Mouse (Mus musculus) Muller cell, postnatal 12 days (primary cell): ENCODE measurements around the gene Kifc5b.
"Not testable (repeated sequence)": the region's sequence is repeated elsewhere in the genome, so short reads cannot be mapped to it uniquely, and the experiment has no call there.

Source experiments
- DNase-seq: peaks from one replicate; pipeline ENCODE4 v3.0.0-alpha.2; 2015; ENCODE audit errors: inconsistent ontology term

The Kifc5b gene

DNA sequence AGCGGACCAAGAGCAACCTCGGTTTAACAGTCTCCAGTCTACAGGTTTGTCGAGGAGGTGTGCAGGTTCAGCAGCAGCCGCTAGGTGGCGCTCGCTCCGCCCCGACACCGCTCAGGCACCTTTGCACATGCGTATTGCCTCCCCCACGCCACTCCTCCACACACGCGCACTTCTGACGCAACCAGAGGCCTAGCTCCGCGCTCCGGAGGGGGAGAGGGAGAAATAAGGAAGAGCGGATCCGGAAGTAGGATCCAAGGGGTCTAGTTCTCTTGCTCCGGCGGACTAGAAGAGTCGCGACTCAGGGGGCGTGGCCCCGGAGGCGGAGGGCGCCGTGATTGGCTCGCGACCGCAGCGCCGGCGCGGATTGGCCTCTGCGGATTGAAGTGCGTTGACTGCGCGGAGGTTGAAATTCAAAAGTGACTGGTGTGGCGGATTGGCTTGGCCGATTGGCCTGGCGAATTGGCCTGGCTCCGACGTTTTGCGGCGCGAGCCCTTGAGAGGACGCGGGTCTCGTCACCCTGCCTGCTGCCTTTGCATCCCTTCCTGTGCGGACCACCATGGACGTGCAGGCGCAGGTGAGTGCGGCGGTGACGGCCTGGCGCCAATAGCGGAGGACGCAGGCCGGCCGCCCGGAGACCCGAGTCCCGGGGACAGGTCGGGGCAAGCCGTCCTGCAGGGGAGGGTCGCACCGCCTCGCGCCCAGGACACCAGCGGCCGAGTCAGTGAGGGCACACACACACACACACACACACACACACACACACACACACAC is at the start of gene Kifc5b:
Gene Kifc5b (plus strand): TSS at position 381 of the 772 bp plus-strand sequence.
- DNase-seq: peak; percentile 100

GRCm38 (mm10) chr17:26868756-26869155 is 48.1 kb upstream of the Kifc5b start:
- no peak for DNase-seq

GRCm38 (mm10) chr17:26872870-26873269 is 44.0 kb upstream of the Kifc5b start:
- DNase-seq: no peak

DNA sequence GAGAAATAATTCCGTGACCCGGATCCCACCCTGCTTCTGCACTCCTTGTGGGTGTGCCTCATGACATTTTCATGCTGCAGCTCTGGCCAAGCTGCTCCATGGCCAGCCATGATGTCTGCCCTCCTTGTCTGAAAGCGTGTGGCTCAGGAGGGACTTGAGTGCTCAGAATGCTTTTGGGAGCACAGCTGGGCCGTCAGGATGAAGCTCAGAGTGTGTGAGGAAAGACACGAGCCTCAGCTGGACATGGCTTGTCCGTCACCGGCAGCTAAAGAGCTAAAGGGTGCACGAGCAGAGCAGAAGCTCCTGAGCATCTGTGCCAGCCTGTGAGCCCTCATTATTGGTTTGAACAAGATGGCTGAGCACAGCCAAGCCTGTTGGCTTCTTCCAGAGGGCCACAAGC is 43.4 kb upstream of the Kifc5b start:
- no peak for DNase-seq

DNA sequence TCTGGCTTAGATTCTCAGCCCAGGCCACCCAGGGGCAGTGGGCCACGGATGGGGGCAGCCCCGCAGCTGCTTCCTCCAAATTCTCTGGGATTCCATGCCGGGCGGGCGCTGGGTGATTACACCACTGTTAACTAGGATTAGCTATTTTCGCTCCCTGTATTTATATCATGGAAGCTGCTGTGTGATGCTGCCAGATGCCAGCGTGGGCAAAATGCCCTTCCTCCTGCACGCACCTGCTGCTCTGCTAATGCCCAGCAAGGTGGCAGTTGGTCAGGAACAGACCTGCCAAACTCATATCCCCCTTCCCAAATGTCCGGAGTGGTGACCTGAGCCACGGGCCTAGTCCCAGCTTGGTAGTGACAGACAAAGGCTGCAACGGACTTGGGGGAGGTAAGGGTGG is 42.3 kb upstream of the Kifc5b start:
- DNase-seq: no peak

DNA sequence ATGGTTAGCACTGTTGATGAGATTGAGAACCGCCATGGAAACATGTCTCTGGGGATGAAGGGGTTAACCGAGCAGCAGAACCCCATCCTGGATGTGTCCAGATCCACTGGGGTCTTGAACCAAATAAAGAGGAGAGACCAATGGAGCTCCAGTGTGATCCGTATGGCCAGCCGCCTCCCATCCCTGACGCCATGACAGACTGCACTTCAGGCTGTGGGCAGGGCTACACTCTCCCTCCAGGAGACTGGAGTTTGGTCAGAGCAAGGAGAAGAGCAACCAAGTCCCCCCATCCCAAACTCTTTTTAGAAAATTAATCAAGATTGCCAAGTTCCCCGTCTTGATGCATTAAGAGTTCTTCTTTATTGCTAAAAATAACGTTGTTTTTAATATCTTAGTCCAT is 39.0 kb upstream of the Kifc5b start:
- no peak for DNase-seq

- DNase-seq: no peak
Observed at GRCm38 (mm10) chr17:26879235-26879634, 37.7 kb upstream of the Kifc5b start.

GRCm38 (mm10) chr17:26882706-26883105 is 34.2 kb upstream of the Kifc5b start:
- peak; percentile 42 for DNase-seq

DNA sequence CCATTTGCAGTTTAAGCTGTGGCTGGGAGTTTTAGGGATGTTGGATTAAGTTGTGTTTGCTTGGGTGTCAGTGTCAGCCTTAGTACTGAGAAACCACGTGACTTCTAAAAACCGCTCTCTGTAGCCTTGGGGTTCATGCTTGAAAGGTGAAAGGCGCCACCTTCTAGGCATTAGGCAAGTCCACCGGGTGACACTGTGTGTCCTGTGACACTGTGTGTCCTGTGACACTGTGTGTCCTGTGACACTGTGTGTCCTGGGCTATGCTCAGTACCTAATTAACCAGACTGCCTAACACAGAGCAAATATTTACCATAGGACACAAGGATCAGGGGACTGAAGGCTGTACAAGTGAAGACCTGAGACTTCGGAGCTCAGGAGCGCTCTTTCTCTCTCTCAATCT is 33.3 kb upstream of the Kifc5b start:
- no peak for DNase-seq

DNA sequence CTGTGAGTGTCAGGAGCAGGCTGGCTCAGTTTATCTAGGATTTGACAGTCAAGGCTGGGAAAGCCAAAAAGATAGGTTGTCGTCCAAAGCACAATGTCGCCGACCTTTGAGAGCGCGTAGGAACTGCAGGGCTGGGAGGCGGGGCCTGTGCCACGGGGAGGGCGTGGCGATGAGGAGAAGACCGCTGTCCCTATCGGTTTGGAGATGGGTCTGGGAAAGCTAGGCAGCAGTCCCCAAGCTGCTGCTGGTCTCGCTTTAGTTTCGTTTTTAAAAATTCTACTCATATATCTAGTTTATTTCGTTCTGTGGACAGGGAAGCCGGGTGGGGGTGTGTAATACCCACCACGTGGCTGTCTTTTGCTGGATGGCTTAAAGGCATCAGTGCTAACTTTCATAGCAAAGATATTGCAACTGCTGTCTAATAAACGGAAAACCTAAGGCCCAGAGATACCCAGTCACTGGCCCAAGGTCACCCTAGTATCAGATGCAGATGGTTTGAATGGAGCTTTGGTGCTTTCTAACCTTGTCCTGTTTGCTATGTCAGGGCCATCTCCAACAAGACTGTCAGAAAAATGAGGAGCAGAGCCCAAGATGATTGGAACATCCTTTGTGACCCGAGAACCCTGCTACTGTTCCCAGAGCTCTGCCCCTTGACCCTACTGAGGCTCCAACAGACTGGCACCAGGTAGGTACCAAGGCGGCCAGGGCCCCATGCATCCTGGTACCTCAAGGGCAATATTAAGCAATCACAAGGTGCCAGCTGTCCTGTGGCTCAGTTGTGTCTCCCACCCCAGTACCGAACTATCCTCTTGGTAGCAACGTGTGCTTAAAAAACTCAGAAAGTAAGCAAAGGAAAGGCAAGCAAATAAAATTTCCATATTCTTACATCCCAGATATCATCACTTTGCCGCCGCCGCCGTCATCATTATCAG is 31.6 kb upstream of the Kifc5b start:
- peak; percentile 87 for DNase-seq

GRCm38 (mm10) chr17:26886047-26886749 is 30.7 kb upstream of the Kifc5b start:
- DNase-seq: peak; percentile 84

DNA sequence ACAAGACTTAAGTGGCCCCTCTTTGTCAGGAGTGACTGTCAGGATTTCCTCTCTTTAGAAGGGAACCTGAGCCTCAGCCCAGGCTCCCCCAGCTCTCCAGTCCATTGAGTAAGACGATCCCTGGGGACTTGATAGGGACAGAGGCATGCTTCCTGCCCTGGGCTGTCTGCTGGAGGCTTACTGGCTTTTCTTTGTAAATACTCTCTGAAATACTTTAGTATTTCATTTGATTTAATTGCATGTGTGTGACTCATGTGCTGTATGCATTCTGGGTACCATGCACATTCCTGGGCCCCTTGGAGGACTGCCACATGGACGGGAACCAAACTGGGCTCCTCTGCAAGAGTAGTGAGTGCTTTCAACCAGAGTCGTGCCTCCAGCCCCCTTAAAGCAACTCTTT is 29.0 kb upstream of the Kifc5b start:
- DNase-seq: peak; percentile 84

- DNase-seq: peak; percentile 56
Observed at GRCm38 (mm10) chr17:26892635-26893375, 24.1 kb upstream of the Kifc5b start.

GRCm38 (mm10) chr17:26893492-26893891 is 23.4 kb upstream of the Kifc5b start:
- DNase-seq: peak; percentile 11

- no peak for DNase-seq
Observed at GRCm38 (mm10) chr17:26894342-26894741, 22.5 kb upstream of the Kifc5b start.

DNA sequence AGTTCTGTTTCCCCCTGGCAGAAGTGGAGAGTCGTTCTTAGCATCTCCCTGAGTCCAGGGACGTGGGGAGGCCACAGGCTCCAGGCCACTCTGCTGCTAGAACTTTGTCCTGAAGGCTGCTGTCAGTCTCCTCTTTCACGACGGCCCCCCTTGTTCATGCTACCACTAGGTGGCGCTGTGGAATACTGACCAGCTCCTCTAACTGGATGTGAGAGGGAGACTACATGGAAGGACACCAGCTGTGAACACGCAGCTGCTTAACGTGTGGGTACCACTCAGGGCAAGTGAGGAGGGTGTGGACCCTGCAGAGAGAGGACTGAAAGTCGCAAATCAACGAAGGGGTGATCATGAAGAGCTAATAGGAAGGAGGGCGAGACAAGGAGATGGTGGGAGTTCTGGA is 21.3 kb upstream of the Kifc5b start:
- peak; percentile 40 for DNase-seq

DNA sequence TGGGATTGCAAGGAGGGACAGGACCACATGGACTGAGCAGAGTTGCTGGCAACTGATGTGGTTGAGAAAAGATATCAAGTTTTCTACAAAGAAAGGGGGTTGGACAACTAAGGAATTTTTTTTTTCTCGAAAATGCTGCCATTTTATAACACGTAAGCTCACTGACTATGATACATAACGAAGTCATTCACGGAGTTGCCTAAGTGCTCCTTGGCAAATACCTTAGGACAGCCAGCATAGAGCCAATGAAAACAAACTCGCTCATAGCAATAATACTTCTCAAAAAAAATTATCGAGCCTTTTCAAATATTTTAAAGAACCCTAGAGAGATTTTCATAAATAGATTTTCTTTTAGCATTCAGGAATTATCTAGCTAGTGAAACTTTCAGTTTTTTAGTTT is 16.0 kb upstream of the Kifc5b start:
- no peak for DNase-seq

- no peak for DNase-seq
Observed at GRCm38 (mm10) chr17:26904320-26904719, 12.6 kb upstream of the Kifc5b start.

DNA sequence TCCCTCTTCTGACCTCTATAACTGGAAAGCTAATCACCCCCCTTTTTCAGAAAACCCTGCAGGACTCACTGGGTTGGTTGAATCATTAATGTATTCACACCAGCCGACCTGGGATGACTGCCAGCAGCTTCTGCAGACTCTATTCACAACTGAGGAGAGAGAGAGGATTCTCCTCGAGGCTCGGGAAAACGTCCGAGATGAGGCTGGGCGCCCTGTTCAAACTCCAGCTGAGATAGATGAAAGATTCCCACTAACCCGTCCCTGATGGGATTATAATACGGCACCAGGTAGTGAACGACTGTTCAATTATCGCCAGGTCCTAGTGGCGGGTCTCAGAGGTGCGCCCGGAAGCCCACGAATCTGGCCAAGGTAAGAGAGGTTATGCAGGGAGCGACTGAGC is 9.4 kb upstream of the Kifc5b start:
- DNase-seq: not testable (repeated sequence)

- DNase-seq: no peak
Observed at GRCm38 (mm10) chr17:26915248-26915647, 1.6 kb upstream of the Kifc5b start.

DNA sequence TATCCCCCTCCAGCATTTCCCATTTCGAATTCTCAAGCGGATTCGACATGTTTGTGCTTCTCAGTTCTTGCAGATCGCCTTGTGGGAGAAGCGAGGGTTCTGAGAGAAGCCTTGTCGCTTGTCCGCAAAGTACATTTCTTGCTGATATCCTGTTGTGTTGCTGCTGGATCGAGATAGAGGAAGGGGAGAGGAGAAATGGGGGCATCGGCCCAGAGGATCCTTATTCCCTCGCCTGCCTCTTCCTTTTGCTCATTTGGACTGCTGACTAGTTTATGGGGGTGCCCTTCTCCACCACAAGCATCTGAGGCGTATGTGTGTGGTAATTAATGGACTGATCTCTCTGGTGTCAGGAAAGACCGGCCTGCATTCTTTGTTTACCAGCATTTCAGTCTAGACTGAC is 669 bp downstream of the Kifc5b start:
- DNase-seq: not testable (repeated sequence)
